ENCODE assay signal across 23 mouse cellular contexts in genomic region chr8:91855881-91856280, GRCm38 (mm10). TPM values are rescaled to one million over a fixed set of nuclear protein-coding genes. Genes with fewer than 3 reads are reported as not detected.
DNase-seq lines count a peak whose midpoint lies in the region; ATAC-seq and TF ChIP-seq lines count a peak whose summit lies in the region.
"Had no signal": no experiment of that assay in that cellular context is flagged by ENCODE, and none has a peak within 500 bp of the region (broad histone marks: within the 10 kb centered on the region; RNA-seq: fewer than 3 reads in every experiment).

No protein-coding gene starts in this region.

- H3K4me3 ChIP-seq in hindbrain, embryonic 14.5 days (replicated peaks; ENCODE audit: low read length): no peak overlapping the region
- H3K4me3 ChIP-seq in hindbrain, embryonic 11.5 days (ENCODE audit: low read depth, low read length): no peak overlapping the region
- H3K4me3 ChIP-seq in midbrain, embryonic 10.5 days: no peak overlapping the region
- no peak overlapping the region for H3K4me3 ChIP-seq in midbrain, postnatal 0 days (ENCODE audit: low read depth, low read length)
- H3K4me3 ChIP-seq in midbrain, embryonic 13.5 days (replicated peaks): no peak overlapping the region
- H3K4me3 ChIP-seq: embryonic facial prominence, embryonic 12.5 days; forebrain, embryonic 15.5 days; heart, adult 2 months; heart, embryonic 15.5 days; hindbrain, embryonic 15.5 days had no signal

- no peak overlapping the region for H3K4me2 ChIP-seq in hindbrain, embryonic 14.5 days (replicated peaks)
- H3K4me2 ChIP-seq in hindbrain, embryonic 11.5 days (replicated peaks; ENCODE audit: low read depth, low read length): no peak overlapping the region
- no peak overlapping the region for H3K4me2 ChIP-seq in midbrain, postnatal 0 days (ENCODE audit: low read depth, low read length, poor library complexity, severe bottlenecking)
- H3K4me2 ChIP-seq in midbrain, embryonic 13.5 days (replicated peaks): no peak overlapping the region
- H3K4me2 ChIP-seq: embryonic facial prominence, embryonic 12.5 days; forebrain, embryonic 15.5 days; heart, embryonic 11.5 days; heart, embryonic 15.5 days; hindbrain, embryonic 15.5 days had no signal

- no peak overlapping the region for H3K27ac ChIP-seq in hindbrain, embryonic 14.5 days
- H3K27ac ChIP-seq in hindbrain, embryonic 11.5 days (ENCODE audit: low read depth, low read length): no peak overlapping the region
- no peak overlapping the region; the same call in 1 of the 2 replicates for H3K27ac ChIP-seq in midbrain, embryonic 10.5 days (replicated peaks)
- no peak overlapping the region for H3K27ac ChIP-seq in midbrain, postnatal 0 days (ENCODE audit: low read depth, low read length)
- H3K27ac ChIP-seq in midbrain, embryonic 13.5 days: no peak overlapping the region
- H3K27ac ChIP-seq: embryonic facial prominence, embryonic 12.5 days; forebrain, embryonic 15.5 days; heart, adult 2 months; heart, embryonic 15.5 days; hindbrain, embryonic 15.5 days had no signal

- intact Hi-C loops in left cerebral cortex, postnatal 10 days (cut with DNase I): no loop called here

- no peaks in the 10 kb centered on the region for H3K36me3 ChIP-seq in hindbrain, embryonic 14.5 days (replicated peaks; ENCODE audit: control insufficient read depth, insufficient read depth)
- H3K36me3 ChIP-seq in hindbrain, embryonic 11.5 days (ENCODE audit: control insufficient read depth, insufficient read depth, low read length): no peaks in the 10 kb centered on the region
- no peaks in the 10 kb centered on the region for H3K36me3 ChIP-seq in midbrain, embryonic 10.5 days
- H3K36me3 ChIP-seq in midbrain, postnatal 0 days (ENCODE audit: insufficient read depth, low read length): no peaks in the 10 kb centered on the region
- no peaks in the 10 kb centered on the region for H3K36me3 ChIP-seq in midbrain, embryonic 13.5 days
- H3K36me3 ChIP-seq: embryonic facial prominence, embryonic 12.5 days; forebrain, embryonic 15.5 days; heart, embryonic 15.5 days; hindbrain, embryonic 15.5 days had no signal

- no peaks in the 10 kb centered on the region for H3K4me1 ChIP-seq in hindbrain, embryonic 14.5 days (replicated peaks; ENCODE audit: control insufficient read depth, insufficient read depth, low read length)
- H3K4me1 ChIP-seq in hindbrain, embryonic 11.5 days (replicated peaks; ENCODE audit: control insufficient read depth, insufficient read depth, low read length): 0 out of 2 replicates have a peak, but pooled peaks cover 2% of the 10 kb centered on the region
- H3K4me1 ChIP-seq in midbrain, embryonic 10.5 days: peaks cover 45% of the 10 kb centered on the region
- 0 out of 2 replicates have a peak, but pooled peaks cover 4% of the 10 kb centered on the region for H3K4me1 ChIP-seq in midbrain, postnatal 0 days (ENCODE audit: insufficient read depth, low read length)
- peaks cover 16% of the 10 kb centered on the region for H3K4me1 ChIP-seq in midbrain, embryonic 13.5 days (replicated peaks)
- H3K4me1 ChIP-seq: embryonic facial prominence, embryonic 12.5 days; forebrain, embryonic 15.5 days; hindbrain, embryonic 15.5 days had no signal

- no peak for TF ChIP-seq CTCF in midbrain, postnatal 0 days (IDR thresholded peaks at IDR 0.05)

- DNase-seq in hindbrain, embryonic 14.5 days (ENCODE audit: low spot score): no peak
- DNase-seq in hindbrain, embryonic 11.5 days (ENCODE audit: low spot score): no peak
- peak; percentile 42 for DNase-seq in midbrain, embryonic 10.5 days (ENCODE audit: low spot score)
- no peak for DNase-seq in midbrain, postnatal 0 days (ENCODE audit: low spot score)
- no peak for DNase-seq in left cerebral cortex, postnatal 10 days (ENCODE audit: extremely low spot score in 1 of 2, low spot score in 2 of 2)
- DNase-seq: adrenal gland, adult 8-10 months; adrenal gland, postnatal 36 days; cerebellum, adult 11 months; cerebellum, adult 8-10 months; cerebellum, postnatal 14 days; embryo, embryonic 11 days; gastrocnemius, postnatal 10 days; heart, adult 2 months; heart, postnatal 14 days had no signal

- ATAC-seq in hindbrain, embryonic 14.5 days (ENCODE audit: low FRiP score): 0 out of 2 replicates have a peak, but pooled peaks have one; percentile 24
- ATAC-seq in hindbrain, embryonic 11.5 days (ENCODE audit: low FRiP score): no peak
- no peak for ATAC-seq in midbrain, postnatal 0 days (ENCODE audit: low FRiP score)
- peak; percentile 62 for ATAC-seq in midbrain, embryonic 13.5 days
- ATAC-seq in granulocyte monocyte progenitor cell, adult 5-6 weeks (replicated peaks; ENCODE audit: poor library complexity, severe bottlenecking): no peak
- ATAC-seq: forebrain, embryonic 15.5 days had no signal

- no peak overlapping the region for H3K9ac ChIP-seq in hindbrain, embryonic 14.5 days
- no peak overlapping the region for H3K9ac ChIP-seq in hindbrain, embryonic 11.5 days (ENCODE audit: low read depth, low read length)
- H3K9ac ChIP-seq in midbrain, postnatal 0 days (replicated peaks; ENCODE audit: low read length, poor library complexity, severe bottlenecking): no peak overlapping the region
- H3K9ac ChIP-seq in midbrain, embryonic 13.5 days (replicated peaks): no peak overlapping the region
- H3K9ac ChIP-seq: embryonic facial prominence, embryonic 12.5 days; forebrain, embryonic 15.5 days; heart, embryonic 15.5 days; hindbrain, embryonic 15.5 days had no signal

- 31% methylated on average over 14 of the region's 14 CpGs for WGBS in hindbrain, embryonic 14.5 days
- WGBS in hindbrain, embryonic 11.5 days: 34% methylated on average over 14 of the region's 14 CpGs
- 18% methylated on average over 14 of the region's 14 CpGs for WGBS in midbrain, embryonic 10.5 days
- WGBS in midbrain, postnatal 0 days: 28% methylated on average over 14 of the region's 14 CpGs
- 10% methylated on average over 14 of the region's 14 CpGs for WGBS in midbrain, embryonic 13.5 days

- H3K9me3 ChIP-seq in hindbrain, embryonic 14.5 days (ENCODE audit: control insufficient read depth, low read length): no peaks in the 10 kb centered on the region
- H3K9me3 ChIP-seq in hindbrain, embryonic 11.5 days (ENCODE audit: control insufficient read depth, low read length): no peaks in the 10 kb centered on the region
- no peaks in the 10 kb centered on the region for H3K9me3 ChIP-seq in midbrain, embryonic 10.5 days (replicated peaks)
- H3K9me3 ChIP-seq in midbrain, postnatal 0 days (ENCODE audit: low read length): no peaks in the 10 kb centered on the region
- no peaks in the 10 kb centered on the region for H3K9me3 ChIP-seq in midbrain, embryonic 13.5 days
- H3K9me3 ChIP-seq: embryonic facial prominence, embryonic 12.5 days; forebrain, embryonic 15.5 days; heart, embryonic 15.5 days; hindbrain, embryonic 15.5 days had no signal

- peaks cover 6% of the 10 kb centered on the region; the same call in 1 of the 2 replicates for H3K27me3 ChIP-seq in hindbrain, embryonic 14.5 days (ENCODE audit: control insufficient read depth, insufficient read depth, low read length)
- peaks cover 10% of the 10 kb centered on the region; the same call in 1 of the 2 replicates for H3K27me3 ChIP-seq in hindbrain, embryonic 11.5 days (ENCODE audit: control insufficient read depth, insufficient read depth, low read length)
- H3K27me3 ChIP-seq in midbrain, embryonic 10.5 days (ENCODE audit: low read depth, poor library complexity, severe bottlenecking): peaks cover 98% of the 10 kb centered on the region
- no peaks in the 10 kb centered on the region for H3K27me3 ChIP-seq in midbrain, postnatal 0 days (ENCODE audit: insufficient read depth, low read length)
- peaks cover 66% of the 10 kb centered on the region for H3K27me3 ChIP-seq in midbrain, embryonic 13.5 days
- H3K27me3 ChIP-seq: heart, embryonic 15.5 days had no signal

RNA-seq across cellular contexts. Expression of gene Irx3, which starts 54.0 kb away (rescaled TPM):
- polyA plus RNA-seq in hindbrain, embryonic 14.5 days (2014; fragmentation: Nextera tagmentation; extraction: Ambion mirVana): 10.4 and 12.9 TPM in 2 replicates
- 26.2 and 28.1 TPM in 2 replicates for polyA plus RNA-seq in hindbrain, embryonic 11.5 days (2014; fragmentation: Nextera tagmentation; extraction: Ambion mirVana)
- 46.2 and 49.9 TPM in 2 replicates for polyA plus RNA-seq in midbrain, embryonic 10.5 days (2016; fragmentation: Nextera tagmentation; extraction: Ambion mirVana)
- 27.2 and 27.3 TPM in 2 replicates for total RNA-seq in midbrain, postnatal 0 days (2014; rRNA removed)
- 10.6 and 13.4 TPM in 2 replicates for polyA plus RNA-seq in midbrain, postnatal 0 days (2015; fragmentation: Nextera tagmentation; extraction: Ambion mirVana)
- 27.5 and 37.4 TPM in 2 replicates for polyA plus RNA-seq in midbrain, embryonic 13.5 days (2015; fragmentation: Nextera tagmentation; extraction: Ambion mirVana)
- total RNA-seq in left cerebral cortex, postnatal 10 days (2021): under 1 TPM; 0.17 to 0.18 TPM
- total RNA-seq in granulocyte monocyte progenitor cell, adult 5-6 weeks (2014; fragmentation: Nextera tagmentation): not detected in 2 replicates
- total RNA-seq in granulocyte monocyte progenitor cell, adult 5-6 weeks (2017): not detected in 2 replicates
- total RNA-seq: common myeloid progenitor, adult 5-6 weeks; hematopoietic stem cell, adult 5-6 weeks had no signal

Comparison
In these comparisons a context has a peak if more than half of its experiments do, and no peak if none do; other contexts are left out.
1. ATAC-seq: peak in hindbrain, embryonic 14.5 days (single experiment) and midbrain, embryonic 13.5 days (single experiment); none in hindbrain, embryonic 11.5 days (single experiment), midbrain, postnatal 0 days (single experiment) and granulocyte monocyte progenitor cell, adult 5-6 weeks (single experiment).